Mouse (Mus musculus): ENCODE measurements around the gene Taar1.

The Taar1 gene

DNA sequence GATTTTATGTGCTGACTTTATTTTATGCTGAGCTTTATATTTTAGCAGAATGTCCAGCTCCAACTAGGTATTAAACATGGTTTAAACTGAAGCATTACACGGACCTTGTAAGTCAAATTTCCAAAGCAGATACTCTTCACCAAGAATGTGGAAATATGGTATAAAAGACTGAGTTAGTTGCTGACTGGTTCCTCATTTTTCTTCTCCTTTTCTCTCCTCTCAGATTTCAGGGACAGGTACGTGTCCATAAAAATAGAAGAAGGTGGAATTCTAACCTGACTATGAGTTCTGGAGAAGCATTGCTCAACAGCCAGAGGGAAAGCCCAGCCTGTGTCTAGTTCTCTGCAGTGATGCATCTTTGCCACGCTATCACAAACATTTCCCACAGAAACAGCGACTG lies at the start of gene Taar1:
Gene Taar1, plus strand, starts transcription at position 301 of the 400 bp plus-strand sequence.
- in situ Hi-C loops (cut with MboI; ENCODE audit: low sequenced_read_pairs), result no loop called here

DNA sequence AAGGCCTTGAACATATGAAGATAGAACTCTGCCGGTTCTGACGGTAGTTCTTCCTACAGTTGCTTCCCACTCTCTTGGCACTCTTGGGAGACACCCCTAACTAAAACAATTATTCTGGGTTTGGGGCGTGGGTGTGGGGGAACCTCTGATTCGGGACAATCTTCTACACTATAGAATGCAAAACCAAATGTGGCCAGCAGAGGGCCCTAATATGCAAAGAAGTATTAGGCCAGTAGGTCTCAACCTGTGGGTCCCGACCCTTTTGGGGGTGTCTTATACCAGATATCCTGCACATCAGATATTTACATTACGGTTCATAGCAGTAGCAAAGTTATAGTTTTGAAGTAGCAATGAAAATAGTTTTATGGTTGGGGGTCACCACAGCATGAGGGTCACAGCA lies 39.5 kb upstream of the Taar1 start:
- in situ Hi-C loops (cut with MboI; ENCODE audit: low sequenced_read_pairs), result no loop called here

DNA sequence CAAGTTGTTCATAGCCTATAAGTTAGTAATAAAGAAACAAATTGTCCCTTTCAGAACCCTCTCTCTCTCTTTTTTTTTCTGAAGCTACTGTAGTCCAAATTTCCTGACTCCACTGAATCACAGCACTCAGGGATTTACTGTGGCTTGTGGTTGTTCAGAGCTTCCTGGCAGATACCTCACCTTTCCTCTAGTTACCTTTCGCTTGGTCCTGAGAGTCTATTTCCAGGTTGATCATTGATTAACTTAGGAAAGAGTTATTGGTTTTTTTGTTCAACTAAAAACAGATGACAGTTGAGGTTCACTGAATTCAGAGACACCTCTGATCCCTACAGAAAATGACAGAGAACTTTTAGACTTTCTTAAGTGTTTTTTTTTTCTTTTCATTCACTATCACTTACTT lies 35.2 kb upstream of the Taar1 start:
- in situ Hi-C loops (cut with MboI; ENCODE audit: low sequenced_read_pairs), result no loop called here

DNA sequence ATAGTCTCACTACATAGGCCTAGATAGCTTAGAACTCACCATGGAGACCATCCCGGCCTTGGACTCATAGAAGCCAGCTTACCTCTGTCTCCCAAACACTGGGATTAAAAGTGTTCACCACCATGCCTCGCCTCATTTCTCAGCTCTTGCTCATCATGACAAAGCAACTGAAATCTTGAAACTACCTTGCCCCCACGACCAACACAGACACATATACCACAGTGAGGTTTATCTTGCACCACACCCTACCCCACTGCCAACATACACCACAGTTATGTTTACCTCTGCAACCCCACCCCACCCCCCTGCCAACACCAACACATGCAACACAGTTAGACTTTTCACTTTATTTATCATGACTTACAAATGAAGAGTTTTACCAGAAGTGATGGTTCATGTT lies 34.1 kb upstream of the Taar1 start:
- in situ Hi-C loops (cut with MboI; ENCODE audit: low sequenced_read_pairs), result no loop called here

DNA sequence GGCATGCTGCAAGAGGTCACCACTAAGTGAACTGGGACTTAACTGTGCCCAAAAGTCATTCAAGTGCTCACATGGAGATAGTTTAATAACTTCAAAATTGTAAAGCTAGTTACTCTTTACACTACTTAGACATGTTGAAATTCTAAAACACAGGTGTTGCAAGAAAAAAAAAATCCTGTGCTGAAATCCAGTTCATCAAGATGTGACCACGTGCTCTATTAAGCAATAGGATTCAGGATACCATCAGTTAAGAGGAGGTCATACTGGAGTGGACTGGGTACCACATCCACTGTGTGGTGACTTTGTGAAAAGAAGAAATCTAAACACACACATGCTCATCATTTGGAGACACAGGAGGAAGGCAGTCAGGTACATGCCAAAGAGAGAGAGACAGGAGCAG lies 27.2 kb upstream of the Taar1 start:
- in situ Hi-C loops (cut with MboI; ENCODE audit: low sequenced_read_pairs), result no loop called here

DNA sequence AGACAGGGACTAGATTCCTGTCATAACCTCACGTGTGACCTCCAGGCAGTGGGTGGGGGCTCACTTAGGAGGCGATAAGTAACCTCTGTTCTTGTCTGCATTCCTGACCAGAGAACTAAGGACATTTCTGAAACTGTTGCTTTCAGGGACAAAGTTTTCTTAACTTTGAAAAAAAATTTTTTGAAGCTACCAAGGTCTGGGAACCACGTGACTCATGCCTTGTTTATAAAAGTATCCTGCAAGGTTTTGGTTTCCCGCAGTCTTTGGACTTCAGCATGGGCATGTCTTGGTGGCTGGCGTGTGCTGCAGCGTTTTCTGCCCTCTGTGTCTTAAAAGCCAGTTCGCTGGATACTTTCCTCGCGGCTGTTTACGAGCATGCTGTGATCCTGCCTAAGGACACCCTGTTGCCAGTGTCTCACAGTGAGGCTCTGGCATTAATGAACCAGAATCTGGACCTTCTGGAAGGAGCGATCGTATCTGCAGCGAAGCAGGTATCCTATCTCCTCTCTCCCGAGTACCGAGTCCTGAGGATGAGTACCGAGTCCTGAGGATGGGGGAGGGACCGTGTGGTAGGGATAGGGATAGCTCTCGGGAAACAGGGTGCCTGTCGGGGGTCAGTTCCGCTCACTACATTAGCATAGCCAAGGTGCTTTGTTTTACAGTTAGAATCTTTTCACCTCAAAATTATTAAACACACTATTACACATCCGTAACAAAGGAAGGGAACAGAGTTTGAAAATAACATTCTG lies 25.4 kb upstream of the Taar1 start, which contains the start of gene Vnn1:
Gene Vnn1, plus strand, starts transcription at position 88 of the 749 bp plus-strand sequence.
- in situ Hi-C loops (cut with MboI; ENCODE audit: low sequenced_read_pairs), result no loop called here

DNA sequence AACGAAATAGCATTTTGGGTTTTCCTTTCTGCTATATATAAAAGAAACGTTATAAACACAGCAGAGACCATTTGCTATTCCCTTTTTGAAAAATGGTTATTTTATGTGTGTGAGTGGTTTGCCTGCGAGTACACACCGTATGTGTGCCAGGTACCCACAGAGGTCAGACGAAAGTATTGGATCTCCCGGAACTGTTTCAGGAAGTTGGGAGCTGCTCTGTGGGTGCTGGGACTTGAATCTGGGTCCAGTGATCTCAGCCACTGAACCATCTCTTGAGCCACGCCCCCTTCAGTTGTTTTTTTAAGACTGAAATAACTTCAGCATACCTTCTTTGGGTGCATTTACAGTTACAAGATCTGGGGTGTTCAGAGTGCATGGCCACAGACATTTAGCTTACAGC lies 24.8 kb upstream of the Taar1 start:
- in situ Hi-C loops (cut with MboI; ENCODE audit: low sequenced_read_pairs), result no loop called here

DNA sequence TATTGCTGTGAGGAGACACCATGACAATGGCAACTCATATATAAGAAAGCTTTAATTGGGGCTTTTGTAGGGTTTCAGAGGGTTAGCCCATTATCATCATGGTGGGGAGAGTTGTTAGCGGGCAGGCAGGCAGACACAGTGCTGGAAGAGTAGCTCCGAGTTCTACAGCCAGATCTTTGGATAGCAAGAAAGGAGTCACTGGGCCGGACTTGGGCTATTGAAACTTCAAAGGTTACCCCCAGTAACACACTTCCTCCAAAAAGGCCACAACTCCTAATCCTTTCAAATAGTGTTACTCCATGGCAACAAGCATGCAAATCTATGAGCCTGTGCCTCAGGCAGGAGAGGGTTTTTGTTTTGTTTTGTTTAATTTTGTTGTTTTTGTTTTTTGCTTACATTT lies 19.0 kb upstream of the Taar1 start:
- in situ Hi-C loops (cut with MboI; ENCODE audit: low sequenced_read_pairs), result no loop called here

DNA sequence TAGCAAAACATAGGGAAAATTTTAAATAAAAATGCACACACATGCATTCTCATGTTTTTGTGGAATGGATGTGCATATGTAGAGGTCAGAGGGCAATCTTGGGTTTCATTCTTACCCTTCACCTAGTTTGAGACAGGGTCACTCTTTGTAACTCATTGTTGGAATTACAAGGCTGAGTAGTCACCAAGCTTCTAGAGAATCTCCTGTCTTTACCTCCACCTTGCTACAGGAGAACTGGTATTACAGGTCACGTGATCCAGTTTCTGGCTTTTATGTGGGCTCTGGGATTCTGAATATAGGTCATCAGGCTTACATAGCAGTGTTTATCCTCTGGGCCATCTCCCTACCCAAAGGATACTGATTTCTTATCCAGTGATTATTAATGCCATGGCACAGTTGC lies 14.5 kb upstream of the Taar1 start:
- in situ Hi-C loops (cut with MboI; ENCODE audit: low sequenced_read_pairs), result no loop called here

DNA sequence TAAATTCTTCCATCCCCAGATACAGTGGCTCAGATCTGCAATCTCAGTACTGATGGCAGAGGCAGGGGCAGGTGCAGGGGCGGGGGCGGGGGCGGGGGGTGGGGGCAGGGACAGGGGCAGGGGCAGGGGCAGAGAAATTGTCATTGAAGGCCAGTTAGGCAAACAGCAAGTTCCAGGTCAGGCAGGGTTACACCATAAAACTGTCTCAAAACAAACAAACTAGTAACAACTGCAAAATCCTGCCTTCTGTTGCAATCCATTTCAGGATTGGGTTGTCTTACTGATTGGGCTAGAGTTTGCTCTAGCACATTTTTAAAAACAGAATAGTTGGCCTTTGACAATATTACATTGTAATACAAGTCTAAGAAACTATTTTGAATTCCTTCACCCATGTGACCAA lies 2.3 kb downstream of the Taar1 start:
- in situ Hi-C loops (cut with MboI; ENCODE audit: low sequenced_read_pairs), result no loop called here

DNA sequence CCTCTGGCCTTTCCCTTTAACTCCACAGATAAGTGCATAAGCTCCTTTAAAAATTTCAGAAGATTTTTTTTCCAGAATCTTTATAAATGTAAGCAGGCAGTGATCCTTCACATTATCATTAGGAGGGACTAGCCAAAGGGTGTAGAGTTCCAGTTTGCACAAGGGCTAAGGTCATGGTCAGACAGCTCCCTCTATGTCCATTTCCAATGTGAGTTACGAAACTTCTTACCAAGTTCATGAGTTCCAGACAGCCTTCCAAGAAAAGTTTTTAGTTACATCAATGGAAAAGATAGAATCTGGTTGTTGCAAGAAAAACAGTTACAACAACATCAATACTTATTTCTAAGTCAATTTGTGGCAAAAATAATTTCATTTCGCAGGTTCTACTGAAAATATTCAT lies 3.8 kb downstream of the Taar1 start:
- in situ Hi-C loops (cut with MboI; ENCODE audit: low sequenced_read_pairs), result no loop called here

DNA sequence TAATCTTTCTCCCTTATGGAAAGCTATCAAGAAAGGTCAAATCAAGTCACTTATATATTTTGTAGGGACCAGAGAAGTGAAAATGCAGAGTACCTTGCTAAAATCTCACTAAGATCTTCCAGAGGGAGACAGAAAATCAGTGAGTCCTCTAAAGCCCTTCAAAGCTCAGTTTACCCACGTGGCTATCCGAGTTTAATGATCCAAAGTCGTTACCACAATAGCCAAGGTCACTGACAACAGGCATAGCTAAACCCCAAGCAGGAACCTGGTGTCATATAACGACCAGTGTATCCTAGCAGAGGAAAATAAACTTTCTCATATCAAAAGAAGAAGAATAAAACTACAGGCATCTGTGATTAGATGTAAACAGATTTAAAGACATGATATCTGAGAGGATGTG lies 17.5 kb downstream of the Taar1 start:
- in situ Hi-C loops (cut with MboI; ENCODE audit: low sequenced_read_pairs), result no loop called here

DNA sequence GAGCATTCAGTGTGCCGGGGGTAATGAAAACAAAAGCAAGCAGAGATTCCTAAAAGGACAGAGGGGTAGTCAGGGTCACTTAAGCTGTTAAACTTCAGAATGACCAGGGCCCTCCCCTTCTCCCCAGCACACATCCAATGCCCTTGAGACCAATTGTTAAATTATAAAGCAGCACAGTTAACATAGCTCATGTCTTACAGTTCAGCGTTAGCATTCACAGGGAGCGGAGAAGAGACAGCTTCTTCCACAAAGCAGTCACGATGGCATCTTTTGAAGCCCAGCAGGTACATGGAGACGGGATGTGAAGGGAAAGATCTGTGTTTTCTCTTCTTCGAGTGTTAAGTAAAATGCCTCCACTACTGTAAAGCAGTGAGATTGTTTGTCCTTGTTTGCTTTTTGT lies 18.2 kb downstream of the Taar1 start, which contains the start of gene Taar2:
Gene Taar2, plus strand, starts transcription at position 261 of the 400 bp plus-strand sequence.
- in situ Hi-C loops (cut with MboI; ENCODE audit: low sequenced_read_pairs), result no loop called here

DNA sequence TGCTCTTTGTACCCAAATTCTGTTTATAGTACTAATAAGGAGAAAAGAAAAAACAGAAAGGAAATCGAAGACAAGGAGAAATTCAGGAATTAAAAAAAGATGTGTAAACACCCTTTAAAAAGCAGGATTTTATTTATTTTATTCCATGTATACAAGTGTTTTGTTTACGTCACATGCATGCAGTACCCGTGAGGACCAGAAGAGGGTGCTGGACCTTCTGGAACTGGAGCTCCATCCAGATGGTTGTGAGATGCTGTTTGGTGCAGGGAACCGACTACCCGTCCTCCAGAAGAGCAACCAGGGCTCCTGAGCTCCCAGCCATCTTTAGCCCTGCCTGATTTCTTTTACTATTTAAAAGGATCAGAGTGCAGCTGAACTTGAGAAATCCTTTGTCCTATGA lies 22.3 kb downstream of the Taar1 start:
- in situ Hi-C loops (cut with MboI; ENCODE audit: low sequenced_read_pairs), result no loop called here

DNA sequence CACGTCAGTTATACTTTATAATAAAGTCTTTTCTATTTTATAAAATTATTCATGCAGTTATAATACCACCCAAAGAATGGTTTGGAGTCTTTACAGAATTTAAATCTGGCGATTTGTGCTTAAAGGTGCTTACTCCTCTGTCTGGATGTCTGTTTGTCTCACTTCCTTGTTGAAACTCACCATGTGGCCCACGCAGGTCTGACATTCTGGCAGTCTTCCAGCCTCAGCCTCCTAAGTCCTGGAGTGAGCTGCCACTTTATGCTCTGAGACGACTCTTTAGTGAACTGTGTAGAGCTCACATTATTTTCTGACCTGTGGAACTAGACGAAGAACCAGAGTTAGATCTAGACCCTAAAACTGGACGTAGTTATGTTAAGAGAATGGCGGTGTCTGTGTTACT lies 27.9 kb downstream of the Taar1 start:
- in situ Hi-C loops (cut with MboI; ENCODE audit: low sequenced_read_pairs), result no loop called here

DNA sequence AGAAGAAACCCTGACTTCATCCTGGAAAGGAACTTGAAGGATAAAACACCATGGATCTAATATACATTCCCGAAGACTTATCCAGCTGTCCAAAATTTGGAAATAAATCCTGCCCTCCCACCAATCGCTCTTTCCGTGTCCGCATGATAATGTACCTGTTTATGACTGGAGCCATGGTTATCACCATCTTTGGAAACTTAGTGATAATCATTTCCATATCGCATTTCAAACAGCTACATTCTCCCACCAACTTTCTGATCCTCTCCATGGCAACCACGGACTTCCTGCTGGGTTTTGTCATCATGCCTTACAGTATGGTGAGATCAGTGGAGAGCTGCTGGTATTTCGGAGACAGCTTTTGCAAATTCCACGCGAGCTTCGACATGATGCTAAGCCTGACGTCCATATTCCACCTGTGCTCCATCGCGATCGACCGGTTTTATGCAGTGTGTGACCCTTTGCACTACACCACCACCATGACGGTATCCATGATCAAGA lies 29.4 kb downstream of the Taar1 start, which contains the start of gene Taar3:
Gene Taar3, plus strand, starts transcription at position 51 of the 498 bp plus-strand sequence.
- in situ Hi-C loops (cut with MboI; ENCODE audit: low sequenced_read_pairs), result no loop called here

DNA sequence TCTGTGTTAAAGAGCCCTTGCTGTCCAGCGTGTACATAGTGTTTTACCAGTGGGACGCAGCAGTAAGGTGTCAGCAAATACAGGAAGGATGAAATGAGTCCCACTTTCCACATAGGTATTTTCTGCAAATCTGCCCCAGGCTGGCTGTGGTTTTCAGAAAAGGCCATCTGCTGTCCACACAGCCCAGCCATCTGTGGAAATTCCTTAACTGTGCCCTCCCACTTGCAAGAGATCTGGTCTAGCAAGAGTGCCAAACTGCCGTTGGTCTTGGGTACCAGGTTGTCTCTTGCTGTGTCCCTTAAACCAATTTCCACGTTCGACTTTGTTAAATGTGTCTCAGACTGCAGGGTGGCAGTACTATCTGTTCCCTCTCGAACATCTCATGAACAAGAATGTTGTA lies 31.6 kb downstream of the Taar1 start:
- in situ Hi-C loops (cut with MboI; ENCODE audit: low sequenced_read_pairs), result no loop called here

DNA sequence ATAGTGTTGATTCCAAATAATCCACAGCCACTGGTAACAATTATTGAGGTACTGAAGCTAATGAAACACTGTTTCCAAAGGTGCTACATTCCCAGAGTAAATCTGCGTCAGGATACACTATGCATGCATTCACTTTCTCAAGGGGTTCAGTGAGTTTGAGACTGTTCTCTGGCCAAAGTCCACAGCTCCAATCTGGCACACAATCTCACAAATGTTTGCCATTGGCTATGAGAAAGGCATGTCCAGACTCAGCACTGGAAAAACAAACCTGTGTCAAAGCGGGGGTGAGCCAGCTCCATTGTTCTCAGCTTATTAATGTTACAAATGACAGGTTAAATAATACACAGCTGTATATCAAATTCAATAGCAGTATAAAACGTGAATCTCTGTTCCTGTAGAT lies 38.9 kb downstream of the Taar1 start:
- in situ Hi-C loops (cut with MboI; ENCODE audit: low sequenced_read_pairs), result no loop called here

DNA sequence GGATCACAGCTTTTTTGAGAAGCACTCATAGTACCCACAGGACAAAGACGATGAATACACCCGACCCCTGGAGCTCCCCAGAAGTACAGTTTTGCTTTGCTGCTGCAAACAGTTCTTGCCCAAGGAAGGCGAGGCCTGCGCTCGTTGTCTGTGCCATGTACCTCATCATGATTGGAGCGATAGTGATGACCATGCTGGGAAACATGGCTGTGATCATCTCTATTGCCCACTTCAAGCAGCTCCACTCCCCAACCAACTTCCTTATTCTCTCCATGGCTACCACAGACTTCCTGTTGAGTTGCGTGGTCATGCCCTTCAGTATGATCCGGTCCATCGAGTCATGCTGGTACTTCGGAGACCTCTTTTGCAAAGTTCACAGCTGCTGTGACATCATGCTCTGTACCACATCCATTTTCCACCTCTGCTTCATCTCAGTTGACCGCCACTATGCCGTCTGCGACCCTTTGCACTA lies 40.3 kb downstream of the Taar1 start, which contains the start of gene Taar4:
Gene Taar4, plus strand, starts transcription at position 51 of the 472 bp plus-strand sequence.
- in situ Hi-C loops (cut with MboI; ENCODE audit: low sequenced_read_pairs), result no loop called here

DNA sequence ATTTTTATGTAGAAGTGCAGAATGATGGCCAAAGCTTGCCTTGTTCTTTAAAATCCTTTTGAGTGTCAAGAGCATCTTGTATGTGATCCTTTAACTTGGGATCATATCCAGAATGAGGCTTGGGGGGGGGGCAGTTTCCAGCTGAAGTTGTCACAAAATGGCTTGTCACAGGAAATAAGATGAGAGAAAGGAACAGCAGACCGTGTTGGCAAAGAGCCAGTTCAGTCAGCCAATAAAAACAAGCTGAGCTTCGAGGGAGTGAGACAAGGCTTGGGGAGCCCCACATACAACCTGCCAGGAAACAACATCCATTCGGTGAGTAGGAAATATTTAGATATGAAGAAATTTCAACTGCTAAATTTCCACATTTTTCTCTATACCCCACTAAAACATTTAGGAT lies 43.3 kb downstream of the Taar1 start:
- in situ Hi-C loops (cut with MboI; ENCODE audit: low sequenced_read_pairs), result no loop called here

DNA sequence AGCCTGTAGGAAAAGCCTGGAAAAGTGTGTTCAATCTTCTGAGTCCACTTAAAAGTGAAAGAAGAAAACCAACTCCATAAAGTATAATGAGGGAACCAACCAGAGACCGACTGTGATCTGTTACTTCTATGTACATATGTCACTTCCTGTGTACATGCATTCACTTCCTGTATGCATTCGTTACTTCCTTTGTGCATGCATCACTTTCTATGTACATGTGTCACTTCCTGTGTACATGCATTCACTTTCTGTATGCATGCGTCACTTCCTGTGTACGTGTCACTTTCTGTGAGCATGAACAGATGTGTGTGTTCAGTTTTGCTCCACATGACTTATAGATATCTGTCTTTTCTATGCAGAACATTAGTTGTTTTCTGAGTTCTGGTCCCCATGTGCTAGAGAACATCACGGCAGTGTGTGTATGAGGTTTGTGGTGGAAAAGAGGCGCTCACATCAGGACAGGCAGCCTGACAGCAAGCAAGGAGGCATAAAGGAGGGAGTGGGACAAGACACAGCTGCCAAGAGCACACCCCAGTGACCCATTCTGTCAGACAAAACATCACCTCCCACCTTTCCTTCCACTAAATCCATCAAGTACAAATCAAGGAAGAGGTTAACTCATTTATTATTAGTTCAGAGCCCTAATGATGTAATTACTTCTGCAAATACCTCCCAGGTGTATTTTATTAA lies 44.9 kb downstream of the Taar1 start:
- in situ Hi-C loops (cut with MboI; ENCODE audit: low sequenced_read_pairs), result no loop called here

DNA sequence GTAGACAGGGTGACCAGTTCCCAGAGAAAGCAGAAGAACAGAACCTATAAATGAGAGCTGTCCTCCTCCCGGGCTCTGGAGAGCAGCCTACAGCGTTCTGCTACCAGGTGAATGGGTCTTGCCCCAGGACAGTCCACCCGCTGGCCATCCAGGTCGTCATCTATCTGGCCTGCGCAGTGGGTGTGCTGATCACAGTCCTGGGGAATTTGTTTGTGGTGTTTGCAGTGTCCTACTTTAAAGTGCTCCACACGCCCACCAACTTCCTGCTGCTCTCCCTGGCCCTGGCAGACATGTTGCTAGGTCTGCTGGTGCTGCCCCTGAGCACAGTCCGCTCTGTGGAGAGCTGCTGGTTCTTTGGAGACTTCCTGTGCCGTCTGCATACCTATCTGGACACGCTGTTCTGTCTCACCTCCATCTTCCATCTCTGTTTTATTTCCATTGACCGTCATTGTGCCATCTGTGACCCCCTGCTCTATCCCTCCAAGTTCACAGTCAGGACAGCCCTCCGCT lies 50.6 kb downstream of the Taar1 start, which contains the start of gene Taar5:
Gene Taar5, plus strand, starts transcription at position 51 of the 510 bp plus-strand sequence.
- in situ Hi-C loops (cut with MboI; ENCODE audit: low sequenced_read_pairs), result no loop called here

All from CH12F3 (cell line).